Mouse (Mus musculus) kidney, adult 10 weeks (tissue): ENCODE data around the gene Olfr15. TPM values are rescaled to one million over a fixed set of nuclear protein-coding genes. Genes with fewer than 3 reads are reported as not detected.

ENCODE experiments used
- polyA plus RNA-seq: library from polyadenylated mRNA; stranded (reverse); fragments of 350-450 nt; fragmentation: Illumina TruSeq; extraction: RNeasy Lipid Tissue Mini Kit (QIAGEN cat#74804); gene quantifications from one replicate; pipeline ENCODE4 v1.2.3, GENCODE M21; 2014; ENCODE audit warnings: low read depth, low replicate concordance

The Olfr15 gene
- not detected for polyA plus RNA-seq

DNA sequence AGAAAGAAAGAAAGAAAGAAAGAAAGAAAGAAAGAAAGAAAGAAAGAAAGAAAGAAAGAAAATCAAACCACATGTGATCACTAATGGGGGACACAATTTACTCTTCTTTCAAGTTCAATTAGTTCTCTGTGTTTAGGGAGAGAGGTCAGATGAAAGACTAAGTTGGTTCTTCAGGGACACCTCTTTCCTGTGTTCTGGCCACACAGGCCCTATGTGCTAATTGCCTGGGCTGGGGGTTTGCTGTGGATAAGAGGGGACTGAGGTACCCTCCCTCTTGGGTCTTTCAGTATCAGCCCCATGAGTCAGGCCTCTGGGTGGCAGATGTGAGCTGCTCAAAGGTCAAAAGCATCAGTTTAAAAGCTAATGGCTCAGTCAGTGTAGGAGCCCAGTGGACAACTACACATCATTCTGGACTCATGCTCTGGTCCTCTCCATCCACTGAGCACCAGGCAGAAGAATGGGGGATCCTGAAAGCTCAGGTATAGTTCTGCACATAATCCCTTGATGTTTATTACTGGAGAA, at the start of gene Olfr15:
Olfr15 (plus strand) TSS at position 291 of the 522 bp plus-strand sequence.

DNA sequence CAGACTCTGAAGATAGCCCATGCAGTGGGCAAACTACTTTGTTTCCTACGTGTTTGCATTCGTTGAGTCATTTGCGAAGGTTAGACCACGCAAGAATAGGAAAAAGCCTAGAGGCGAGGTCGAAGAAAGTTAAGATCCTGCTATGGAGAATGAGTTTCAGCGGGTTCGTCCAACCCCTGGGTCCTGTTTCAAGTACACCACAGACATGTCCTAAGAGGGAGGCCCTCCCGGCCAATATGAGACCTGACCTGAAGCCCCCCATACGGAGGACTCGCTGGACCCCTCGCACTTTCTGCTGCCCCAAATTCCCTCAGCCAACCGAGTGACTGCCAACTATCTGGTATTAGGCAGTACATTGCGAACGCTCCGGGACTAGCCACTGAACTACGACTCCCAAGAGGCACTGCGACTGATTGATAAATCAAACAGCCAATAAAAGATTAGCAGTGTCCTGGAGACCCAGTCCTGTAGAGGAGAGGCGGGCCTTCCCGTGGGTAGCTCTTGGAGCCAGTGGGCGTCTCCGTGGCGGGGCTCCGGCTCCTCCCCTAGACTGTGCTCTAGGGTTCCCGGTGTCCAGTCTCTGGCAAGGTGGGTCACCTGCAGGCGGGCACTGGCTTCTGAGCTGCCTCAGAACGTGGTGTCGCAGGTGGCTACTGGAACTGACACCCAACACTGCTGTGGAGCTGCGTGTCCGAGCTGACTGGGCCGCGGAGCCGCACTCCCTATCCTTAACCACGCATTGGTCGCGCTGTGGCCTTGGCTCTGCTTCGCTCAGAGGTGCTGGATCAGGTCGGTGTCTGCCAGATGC, 16.2 kb downstream of the Olfr15 start, which contains the start of gene Zfp174:
Zfp174 (plus strand) TSS at position 558 of the 808 bp plus-strand sequence.

DNA sequence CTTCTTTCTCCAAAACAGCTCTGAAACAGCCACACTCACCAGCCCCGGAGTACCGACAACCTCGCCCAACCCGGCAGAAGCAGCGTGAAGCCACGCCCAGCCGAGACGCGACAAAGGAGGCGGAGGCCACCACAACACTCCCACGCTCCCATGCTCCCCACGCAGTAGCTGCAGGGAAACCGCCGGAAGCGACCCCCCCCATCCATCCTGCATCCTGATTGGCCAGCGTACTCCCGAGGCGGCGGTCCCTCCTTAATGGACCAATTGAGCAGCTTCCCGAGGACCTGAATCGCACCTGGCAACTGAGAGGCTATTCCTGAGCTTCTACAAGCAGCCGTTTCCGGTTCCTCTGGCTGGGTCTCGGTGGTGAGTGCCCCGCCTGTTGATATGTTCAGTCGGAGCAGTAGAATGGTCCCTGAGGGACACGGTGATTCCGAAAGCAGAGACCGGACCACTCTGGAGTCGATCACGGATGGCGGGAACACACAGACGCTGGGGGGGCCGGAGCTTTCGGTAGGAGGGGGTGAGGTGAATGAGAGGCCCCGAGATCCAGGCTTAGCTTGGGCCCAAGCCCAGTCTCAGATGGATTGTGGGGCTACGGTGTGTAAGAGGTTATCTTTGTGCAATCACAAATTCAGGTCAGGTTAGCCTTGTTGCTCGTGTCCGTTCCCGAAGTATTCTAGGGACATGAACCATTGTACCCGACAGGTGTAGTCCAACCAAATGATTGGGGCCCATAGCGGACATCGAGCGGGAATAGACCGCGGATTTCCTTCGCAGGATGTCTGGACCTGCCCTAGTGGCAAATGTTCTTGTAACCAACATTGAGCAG, 41.8 kb downstream of the Olfr15 start, which contains the start of gene Naa60:
Naa60 (plus strand) TSS at position 160 of the 832 bp plus-strand sequence.

DNA sequence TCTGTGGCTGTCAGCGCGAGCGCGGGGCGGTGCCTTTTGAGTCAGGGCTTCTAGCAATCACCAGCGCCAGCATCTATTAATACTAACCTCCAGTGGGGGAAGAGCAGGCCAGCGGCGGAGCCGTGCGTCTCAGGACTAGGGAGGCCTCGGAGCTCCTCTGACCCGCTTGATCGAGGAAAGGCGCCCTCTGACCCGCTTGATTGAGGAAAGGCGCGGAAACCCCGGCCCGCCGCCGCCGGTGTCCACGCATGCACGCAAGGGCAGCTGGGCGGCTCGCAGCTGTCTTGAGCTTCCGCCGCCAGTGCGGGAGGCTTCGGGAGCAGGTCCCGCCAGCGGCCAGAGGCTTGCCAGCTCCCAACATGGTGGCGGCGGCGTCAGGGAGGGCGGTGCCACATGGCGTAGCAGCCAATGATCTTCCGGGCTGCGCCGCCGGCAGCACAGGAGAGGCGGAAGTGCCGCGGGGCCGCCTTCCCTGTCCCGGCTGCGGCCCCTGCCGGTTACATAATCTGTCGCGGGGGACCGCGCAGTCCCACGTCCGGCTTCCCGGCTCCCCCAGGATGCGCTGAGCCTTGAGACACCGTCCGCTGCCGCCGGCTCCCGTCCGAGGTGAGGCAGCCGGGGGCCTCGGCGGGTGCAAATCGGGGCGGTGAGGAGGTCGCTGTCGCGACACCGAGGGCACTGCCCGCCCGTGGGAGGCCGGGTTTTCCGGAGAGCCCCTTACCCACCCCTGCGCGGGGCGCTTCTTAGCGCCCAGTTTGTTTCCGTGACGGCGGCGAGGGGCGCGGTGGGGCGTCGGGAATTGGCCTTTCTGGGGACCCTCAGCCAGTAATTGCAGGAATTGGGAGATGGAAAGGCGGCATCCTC, 53.8 kb downstream of the Olfr15 start, which contains the start of the genes Zfp597 and Gm20695:
Zfp597 (minus strand) TSS at position 361 of the 864 bp plus-strand sequence.
Gm20695 (plus strand) TSS at position 448 of the 864 bp plus-strand sequence.

Other genes with a start within 250 kb of the Olfr15 start
- gene Olfr161, start 239.8 kb upstream of the Olfr15 start, polyA plus RNA-seq: not detected
- not detected for gene Mefv, start 112.8 kb upstream of the Olfr15 start, polyA plus RNA-seq
- gene Zfp263, start 86.8 kb upstream of the Olfr15 start, polyA plus RNA-seq: 20.0 TPM
- gene Zfp174, start 16.4 kb downstream of the Olfr15 start, polyA plus RNA-seq: 2.7 TPM
- gene Naa60, start 41.5 kb downstream of the Olfr15 start, polyA plus RNA-seq: 96.9 TPM
- gene Zfp597, start 53.7 kb downstream of the Olfr15 start, polyA plus RNA-seq: 11.5 TPM
- gene Gm20695, start 53.8 kb downstream of the Olfr15 start, polyA plus RNA-seq: 2.8 TPM
- gene 1700037C18Rik, start 77.8 kb downstream of the Olfr15 start, polyA plus RNA-seq: 2.0 TPM
- gene Cluap1, start 77.9 kb downstream of the Olfr15 start, polyA plus RNA-seq: 28.5 TPM
- gene Nlrc3, start 145.8 kb downstream of the Olfr15 start, polyA plus RNA-seq: 0.57 TPM
- gene Slx4, start 172.9 kb downstream of the Olfr15 start, polyA plus RNA-seq: 28.0 TPM
- 591 TPM for gene Dnase1, start 206.1 kb downstream of the Olfr15 start, polyA plus RNA-seq
- gene Trap1, start 246.9 kb downstream of the Olfr15 start, polyA plus RNA-seq: 103 TPM